Mouse (Mus musculus) gastrocnemius, postnatal 14 days (tissue): Measurements from ENCODE around the gene Rnase11. TPM values are rescaled to one million over a fixed set of nuclear protein-coding genes. Genes with fewer than 3 reads are reported as not detected.
"Not testable (repeated sequence)": the region's sequence is repeated elsewhere in the genome, so short reads cannot be mapped to it uniquely, and the experiment has no call there.

ENCODE experiments used
- DNase-seq: peaks from one replicate; pipeline ENCODE4 v3.0.0; 2021; ENCODE audit warnings: mixed read lengths
- intact Hi-C: fragments of 180-260 bp; cut with DNase I; formaldehyde crosslinking; loops from one replicate; pipeline ENCODE4 v1.15.1; 2025; ENCODE audit warnings: low total_unique reads
- total RNA-seq, 2 experiments: library from RNA; stranded (reverse); gene quantifications; 2 replicates each; pipeline ENCODE4 v1.2.3; 2021

The Rnase11 gene
- total RNA-seq, 2 experiments from 2014 or later: not detected

DNA sequence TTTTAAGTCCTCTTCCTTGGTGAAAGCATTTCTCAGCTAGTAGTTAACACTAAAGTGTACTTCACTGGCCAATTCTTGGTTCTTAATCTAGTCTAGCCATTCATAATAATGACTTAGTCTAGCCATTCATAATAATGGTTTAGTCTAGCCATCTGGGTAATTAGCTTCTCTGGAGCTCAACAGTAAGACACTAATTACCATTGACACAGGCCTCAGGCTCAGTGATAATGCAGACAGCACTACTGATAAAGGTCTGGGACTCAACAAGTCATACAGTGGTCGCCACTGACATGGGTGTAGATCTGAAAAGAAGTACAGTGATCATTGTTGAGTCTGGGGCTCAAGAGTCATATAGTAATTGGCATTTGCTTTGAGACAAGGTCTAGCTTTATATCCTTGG lies 25.1 kb downstream of the Rnase11 start:
- intact Hi-C loops: loop anchor here (5.0 kb wide), 2 partner anchors 37 to 72 kb away; no protein-coding TSS in a partner anchor
- no peak for DNase-seq

DNA sequence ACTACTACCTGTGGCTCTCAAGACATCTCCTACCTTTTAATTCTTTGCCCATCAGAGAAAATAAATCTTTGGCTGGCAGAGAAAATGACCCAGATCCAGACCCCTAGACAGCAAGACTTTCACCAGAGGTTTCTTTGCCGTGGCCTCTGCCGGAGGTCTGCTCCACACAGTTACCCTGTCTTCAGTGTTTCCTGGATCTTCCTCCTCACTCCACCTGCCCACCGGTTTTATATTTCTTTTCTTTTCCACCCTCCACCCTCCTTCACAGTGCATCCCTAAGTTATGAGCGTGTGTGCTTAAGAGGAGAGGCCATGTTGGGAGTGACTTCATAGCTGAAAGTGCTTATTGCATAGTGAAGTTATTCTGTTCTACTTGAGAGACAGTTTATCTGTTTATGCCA lies 26.5 kb downstream of the Rnase11 start:
- intact Hi-C loops: no loop called here

DNA sequence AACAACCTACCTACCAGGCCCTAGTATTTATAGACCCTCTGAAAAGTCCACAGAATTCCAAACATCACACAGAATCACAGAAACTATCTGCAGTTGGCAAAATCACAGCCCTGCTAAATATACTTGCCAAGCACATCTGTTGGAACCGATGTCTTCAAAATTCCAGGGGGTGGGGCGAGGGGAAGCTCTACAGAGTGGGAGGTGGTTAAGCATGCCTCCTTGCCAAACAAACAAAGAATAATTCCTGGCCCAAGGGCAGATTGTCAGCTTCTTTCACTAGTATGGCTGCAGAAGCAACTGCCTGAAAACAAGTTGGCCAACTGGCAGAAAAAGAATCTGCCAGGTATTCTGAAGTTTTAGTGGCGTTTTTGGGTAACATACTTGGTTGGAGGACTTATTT lies 32.7 kb downstream of the Rnase11 start:
- intact Hi-C loops: no loop called here
- peak; percentile 37 for DNase-seq

More for the DNA sequence above, 26.5 kb downstream of the Rnase11 start:
- DNase-seq: no peak

GRCm38 (mm10) chr14:51015780-51016179 lies 34.2 kb downstream of the Rnase11 start:
- intact Hi-C loops: no loop called here

GRCm38 (mm10) chr14:51014724-51015123 lies 35.2 kb downstream of the Rnase11 start:
- DNase-seq, intact Hi-C loops: not testable (repeated sequence)

More at GRCm38 (mm10) chr14:51015780-51016179, 34.2 kb downstream of the Rnase11 start:
- DNase-seq: no peak

DNA sequence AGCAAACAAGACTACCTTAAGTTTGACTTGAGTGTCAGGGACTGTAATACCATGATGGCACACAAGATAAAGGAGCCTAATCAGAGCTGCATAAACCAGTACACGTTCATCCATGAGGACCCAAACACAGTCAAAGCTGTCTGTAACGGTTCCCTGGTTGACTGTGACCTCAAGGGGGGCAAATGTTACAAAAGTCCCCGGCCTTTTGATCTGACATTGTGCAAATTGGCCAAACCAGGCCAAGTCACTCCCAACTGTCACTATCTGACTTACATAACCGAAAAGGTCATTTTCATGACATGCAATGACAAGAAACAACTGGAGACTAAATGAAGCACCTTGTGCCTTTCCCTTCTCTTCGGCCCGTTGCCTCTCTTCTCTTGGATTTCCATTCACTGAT lies 40.4 kb downstream of the Rnase11 start:
- DNase-seq: no peak
- intact Hi-C loops: no loop called here

GRCm38 (mm10) chr14:51008781-51009180 lies 41.2 kb downstream of the Rnase11 start:
- intact Hi-C loops: no loop called here
- no peak for DNase-seq

GRCm38 (mm10) chr14:51007914-51008713 lies 41.8 kb downstream of the Rnase11 start:
- peak; percentile 72 for DNase-seq
- intact Hi-C loops: no loop called here

DNA sequence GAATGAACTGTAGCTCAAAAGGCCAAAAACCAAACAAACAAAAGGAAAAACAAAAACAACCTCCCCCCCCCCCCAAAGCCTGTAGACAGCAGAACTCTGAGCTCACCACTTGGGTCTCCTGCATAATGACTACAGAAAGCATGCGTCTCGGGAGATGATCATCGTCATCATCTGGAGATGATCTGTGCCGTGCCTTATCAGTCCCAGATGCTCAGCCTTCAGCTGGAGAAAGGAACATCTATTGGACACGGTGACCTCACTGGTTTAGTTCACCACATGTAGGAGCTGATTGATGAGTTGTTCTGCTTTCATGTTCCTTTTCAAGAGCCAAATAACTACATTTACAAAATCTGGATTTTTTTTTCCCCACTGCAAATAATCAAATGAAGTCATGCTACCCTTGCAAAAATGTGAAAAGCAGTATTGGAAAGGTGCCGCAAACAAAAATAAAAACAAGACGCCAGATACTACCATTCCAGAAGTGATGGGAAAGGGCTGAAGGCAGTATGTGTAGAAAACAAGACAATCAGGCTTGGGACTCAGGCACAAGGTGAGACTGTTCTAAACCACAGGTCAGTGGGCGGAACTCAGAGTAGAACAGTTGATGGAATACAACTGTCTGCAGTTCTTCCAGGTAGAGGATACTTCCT lies 42.7 kb downstream of the Rnase11 start, which contains the start of gene Rnase10:
TSS of gene Rnase10 (plus strand) at position 600 of the 650 bp plus-strand sequence.
- intact Hi-C loops: no loop called here
- no peak for DNase-seq

Other genes with a start within 250 kb of the Rnase11 start
- under 1 TPM in 1 of 2 experiments, not detected in 1; 0.72 TPM for gene Ccnb1ip1, start 242.4 kb downstream of the Rnase11 start, total RNA-seq
- 1 to 10 TPM; 9.3 to 10.0 TPM for gene Parp2, start 242.3 kb downstream of the Rnase11 start, total RNA-seq
- gene Tep1, start 179.6 kb downstream of the Rnase11 start, total RNA-seq: 10 to 100 TPM in 1 of 2 experiments, 1 to 10 TPM in 1; 9.4 to 10.3 TPM
- 100 to 1,000 TPM; 101 to 192 TPM for gene Klhl33, start 152.7 kb downstream of the Rnase11 start, total RNA-seq
- gene Osgep, start 125.3 kb downstream of the Rnase11 start, total RNA-seq: 10 to 100 TPM; 40.0 to 42.1 TPM
- 10 to 100 TPM; 32.7 to 33.4 TPM for gene Apex1, start 125.2 kb downstream of the Rnase11 start, total RNA-seq
- 10 to 100 TPM; 12.6 to 16.4 TPM for gene Pip4p1, start 119.3 kb downstream of the Rnase11 start, total RNA-seq
- gene Pnp, start 119.1 kb downstream of the Rnase11 start, total RNA-seq: 1 to 10 TPM; 4.6 to 6.8 TPM
- 1 to 10 TPM; 4.6 to 6.6 TPM for gene Gm49342, start 105.6 kb downstream of the Rnase11 start, total RNA-seq
- under 1 TPM; 0.29 to 0.49 TPM for gene Pnp2, start 94.2 kb downstream of the Rnase11 start, total RNA-seq
- not detected for gene Rnase10, start 42.4 kb downstream of the Rnase11 start, total RNA-seq
- not detected for gene Rnase9, start 8.3 kb downstream of the Rnase11 start, total RNA-seq
- not detected for gene Rnase12, start 7.5 kb upstream of the Rnase11 start, total RNA-seq
- not detected for gene Olfr750, start 24.3 kb upstream of the Rnase11 start, total RNA-seq
- 10 to 100 TPM; 46.5 to 51.1 TPM for gene Rnase4, start 40.9 kb upstream of the Rnase11 start, total RNA-seq
- 1 to 10 TPM; 3.6 to 3.8 TPM for gene Ang, start 41.0 kb upstream of the Rnase11 start, total RNA-seq
- not detected for gene Eddm3b, start 64.3 kb upstream of the Rnase11 start, total RNA-seq
- under 1 TPM; 0.18 to 0.64 TPM for gene Rnase6, start 73.7 kb upstream of the Rnase11 start, total RNA-seq
- not detected for gene Rnase1, start 96.6 kb upstream of the Rnase11 start, total RNA-seq
- gene Rnase2b, start 112.1 kb upstream of the Rnase11 start, total RNA-seq: not detected
- gene Ang2, start 149.0 kb upstream of the Rnase11 start, total RNA-seq: not detected
- not detected for gene Ear14, start 153.2 kb upstream of the Rnase11 start, total RNA-seq
- gene Rnase2a, start 205.9 kb upstream of the Rnase11 start, total RNA-seq: under 1 TPM in 1 of 2 experiments, not detected in 1; 0.64 TPM